Mouse (Mus musculus) CH12F3 (cell line): Measurements from ENCODE around the gene Gm21970.

Source experiments
- in situ Hi-C: fragments of 300-500 bp; cut with MboI; formaldehyde crosslinking; loops from 2 replicates; pipeline ENCODE4 v1.14.3; 2020; ENCODE audit warnings: low sequenced_read_pairs

The Gm21970 gene

GRCm38 (mm10) chr16:91398030-91398429 lies 6.5 kb downstream of the Gm21970 start:
- in situ Hi-C loops, result no loop called here

GRCm38 (mm10) chr16:91398944-91399343 lies 7.4 kb downstream of the Gm21970 start:
- in situ Hi-C loops, result no loop called here

DNA sequence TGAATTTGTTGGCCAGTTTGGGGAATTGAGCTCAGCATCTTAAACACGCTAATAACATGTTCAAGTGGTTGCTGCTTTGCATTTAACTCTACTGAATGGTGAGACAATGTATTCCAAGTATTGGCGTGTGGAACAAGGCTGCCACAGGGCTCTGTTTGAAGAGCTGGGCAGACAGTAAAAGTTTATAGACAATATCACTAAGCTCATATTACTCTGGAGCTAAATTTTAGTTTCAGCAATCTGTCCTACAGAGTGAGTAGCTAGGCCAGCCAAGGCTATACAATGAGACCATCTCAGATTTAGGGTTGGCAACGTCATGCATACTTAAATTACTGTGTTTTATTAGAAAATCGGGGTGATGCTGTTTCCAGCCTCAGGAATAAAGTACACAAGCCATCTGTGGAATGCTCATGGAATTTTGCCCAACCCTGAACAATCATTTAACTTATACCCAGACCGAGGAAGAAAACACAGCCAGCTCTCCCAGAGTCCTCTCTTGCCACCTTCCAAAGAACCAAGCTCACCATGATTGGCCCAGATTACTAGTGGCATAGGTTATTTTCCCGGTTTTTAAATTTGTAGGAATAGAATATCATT lies 10.1 kb downstream of the Gm21970 start:
- in situ Hi-C loops, result no loop called here

GRCm38 (mm10) chr16:91403784-91404183 lies 12.3 kb downstream of the Gm21970 start:
- in situ Hi-C loops, result no loop called here

DNA sequence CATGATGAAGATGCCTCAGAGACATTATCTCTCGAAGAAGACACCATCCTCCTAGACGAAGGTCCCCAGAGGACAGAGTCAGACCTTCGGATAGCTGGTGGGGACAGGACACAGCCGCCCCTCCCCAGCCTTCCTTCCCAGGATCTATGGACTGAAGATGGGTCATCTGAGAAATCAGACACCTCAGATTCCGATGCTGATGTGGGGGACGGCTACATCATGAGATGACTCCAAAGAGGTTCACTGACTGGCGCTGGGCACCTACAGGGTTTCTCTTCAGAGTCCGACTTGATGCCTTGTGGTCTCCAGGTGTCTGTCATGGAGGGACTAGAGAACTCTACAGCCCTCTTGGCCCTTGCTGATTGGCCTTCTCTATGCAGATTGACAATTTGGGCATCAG lies 12.7 kb downstream of the Gm21970 start:
- in situ Hi-C loops, result no loop called here

DNA sequence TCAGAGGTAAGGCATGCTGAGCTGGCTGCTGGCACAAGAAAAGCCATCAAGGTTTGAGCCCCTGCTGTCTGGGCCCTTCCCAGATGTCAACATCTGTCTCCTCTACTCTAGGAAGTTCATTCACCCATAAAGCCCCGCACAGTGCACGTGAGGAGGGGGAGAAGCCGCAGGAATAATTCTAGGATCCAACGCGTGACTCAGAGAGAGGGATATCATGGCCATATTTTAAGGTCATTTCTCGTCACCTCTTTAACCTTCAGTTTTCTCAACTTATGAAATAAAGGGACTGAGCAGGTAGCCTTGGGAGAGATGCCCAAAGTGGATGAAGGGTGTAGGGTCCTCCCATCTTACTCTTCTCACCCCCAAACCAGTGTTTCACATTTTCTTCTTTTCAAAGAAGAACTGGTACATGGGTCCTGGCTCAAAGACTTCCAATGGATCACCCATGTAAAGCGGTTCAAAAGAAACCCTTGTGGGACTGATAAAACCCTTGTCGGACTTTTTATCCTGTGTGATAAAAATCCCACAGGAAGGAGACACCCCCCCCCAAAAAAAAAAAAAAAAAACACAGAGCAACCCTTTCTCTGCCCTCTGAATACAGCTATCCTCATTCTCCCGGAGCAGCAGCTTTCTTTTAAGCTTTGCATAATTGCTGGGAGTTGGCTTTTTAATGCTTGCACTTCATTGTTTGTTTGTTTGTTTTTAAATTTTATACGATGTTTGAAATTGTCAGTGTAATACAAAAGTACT lies 13.5 kb downstream of the Gm21970 start:
- in situ Hi-C loops, result no loop called here

GRCm38 (mm10) chr16:91405640-91406584 lies 14.4 kb downstream of the Gm21970 start, which contains the start of gene Il10rb:
Gene Il10rb, plus strand, starts transcription at chr16:91406164.
- in situ Hi-C loops, result no loop called here

DNA sequence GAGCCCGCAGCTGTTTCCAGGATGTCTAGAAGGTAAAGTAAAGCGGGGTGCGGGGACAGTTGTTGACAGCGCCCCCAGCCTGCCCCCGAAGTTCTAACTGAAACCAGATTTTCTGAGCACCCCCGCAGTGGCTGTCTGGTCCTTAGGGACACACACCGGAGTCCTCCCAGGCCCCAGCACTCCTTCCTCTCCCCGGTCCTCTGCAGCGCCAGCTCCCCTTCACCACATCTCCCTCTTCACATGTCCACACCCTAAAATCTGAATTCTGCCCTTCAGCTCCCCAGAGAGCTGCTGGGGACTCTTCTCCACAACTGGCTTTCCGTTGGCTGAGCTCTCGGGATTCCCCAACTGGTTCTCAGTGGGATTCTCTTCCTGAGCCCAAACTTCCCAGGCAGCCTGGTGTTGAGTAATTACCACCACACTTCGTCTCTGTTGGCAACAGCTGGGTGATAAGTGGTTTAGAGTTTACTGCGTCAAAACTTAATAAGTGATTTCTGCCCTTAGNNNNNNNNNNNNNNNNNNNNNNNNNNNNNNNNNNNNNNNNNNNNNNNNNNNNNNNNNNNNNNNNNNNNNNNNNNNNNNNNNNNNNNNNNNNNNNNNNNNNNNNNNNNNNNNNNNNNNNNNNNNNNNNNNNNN lies 15.2 kb downstream of the Gm21970 start:
- in situ Hi-C loops, result no loop called here

GRCm38 (mm10) chr16:91413102-91413844 lies 21.8 kb downstream of the Gm21970 start:
- in situ Hi-C loops, result no loop called here

DNA sequence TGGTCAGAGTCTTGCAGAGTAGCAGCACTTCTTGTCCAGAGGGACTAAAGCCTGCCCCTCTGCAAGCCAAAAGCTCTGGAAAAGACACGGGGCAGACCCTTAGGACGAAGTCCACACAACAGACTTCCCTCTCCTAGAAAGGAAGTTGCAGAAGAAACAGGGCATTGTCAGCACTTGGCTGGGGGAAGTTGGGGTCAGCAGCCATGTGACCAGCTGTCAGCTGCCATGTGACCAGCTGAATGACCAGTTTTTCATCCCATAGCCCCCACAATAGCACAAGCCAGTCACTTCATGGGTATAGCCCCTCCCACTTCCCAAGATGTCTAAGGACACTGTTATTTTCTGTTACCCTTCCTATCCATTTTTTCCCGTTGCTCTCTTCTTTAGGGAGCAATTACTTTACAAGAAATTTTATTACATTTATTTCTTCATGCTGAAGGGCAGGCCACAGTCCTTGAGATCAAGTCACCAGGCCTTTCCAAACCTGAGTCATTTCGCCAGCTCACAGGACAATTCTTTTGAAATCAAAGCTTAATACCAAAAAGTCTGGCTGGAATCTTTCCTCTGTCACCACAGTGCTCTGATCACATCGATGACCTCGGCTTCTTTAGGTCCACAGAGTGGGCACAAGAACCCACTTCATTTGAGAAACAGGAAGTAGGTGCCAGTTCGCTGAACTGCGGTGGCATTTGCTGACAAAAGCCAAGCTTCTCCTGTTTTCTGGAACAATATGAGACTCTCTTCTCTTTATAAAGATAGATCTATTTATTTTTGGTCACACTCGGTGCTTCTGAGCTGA lies 24.1 kb downstream of the Gm21970 start:
- in situ Hi-C loops, result no loop called here

DNA sequence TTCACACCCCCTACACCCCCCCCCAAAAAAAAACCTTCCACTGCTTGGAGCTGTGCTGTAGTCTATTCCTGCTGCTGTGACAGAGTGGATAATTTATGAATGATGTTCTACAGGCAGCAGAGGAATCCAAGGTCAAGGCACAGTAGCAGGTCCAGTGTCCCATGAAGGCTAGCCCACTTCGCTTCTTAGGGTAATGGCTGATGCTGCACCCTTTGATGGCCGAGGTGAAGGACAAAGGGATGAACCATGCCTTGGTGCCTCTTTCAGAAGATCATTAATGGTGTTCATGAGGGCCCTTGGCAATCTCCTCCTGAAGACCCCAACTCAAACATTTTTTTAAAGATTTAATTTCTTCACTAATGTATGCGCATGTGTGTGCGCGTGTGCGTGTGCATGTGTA lies 24.8 kb downstream of the Gm21970 start:
- in situ Hi-C loops, result no loop called here

DNA sequence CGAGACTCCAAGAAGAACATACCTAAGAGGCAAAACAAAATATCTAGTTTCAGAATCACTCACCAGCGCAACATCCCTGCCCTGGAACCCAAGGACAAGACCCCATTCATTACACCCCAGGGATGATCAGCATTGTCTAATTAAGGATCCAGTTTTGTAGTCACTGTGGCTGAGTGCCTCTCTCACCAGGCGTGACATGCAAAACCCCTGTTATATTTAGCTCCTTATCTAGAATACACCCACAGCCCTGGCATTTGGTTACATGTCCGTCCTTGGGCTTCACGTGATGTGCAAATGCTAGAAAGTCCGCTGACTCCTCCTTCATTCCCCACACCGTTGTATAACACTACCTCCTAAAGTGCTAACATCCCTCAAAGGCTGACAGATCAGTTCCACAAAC lies 25.4 kb downstream of the Gm21970 start:
- in situ Hi-C loops, result no loop called here

DNA sequence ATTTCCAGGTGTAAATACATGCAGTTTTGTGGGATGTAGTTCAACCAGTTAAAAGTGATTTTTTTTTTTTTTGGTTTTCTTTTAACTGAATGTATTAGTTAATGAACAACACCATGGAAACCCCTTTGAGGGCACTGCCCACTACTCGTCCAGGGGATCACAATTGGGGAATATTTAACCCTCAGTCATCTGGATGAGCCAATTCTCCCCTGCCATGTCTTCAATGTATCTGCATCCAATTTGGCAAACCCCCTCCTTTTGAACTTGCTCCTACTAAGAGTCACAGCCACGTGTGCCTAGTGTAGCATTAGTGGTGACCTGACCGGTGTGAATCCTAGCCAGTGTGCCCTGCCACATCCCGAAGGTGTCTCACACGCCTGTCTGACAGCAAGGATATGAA lies 27.0 kb downstream of the Gm21970 start:
- in situ Hi-C loops, result no loop called here

DNA sequence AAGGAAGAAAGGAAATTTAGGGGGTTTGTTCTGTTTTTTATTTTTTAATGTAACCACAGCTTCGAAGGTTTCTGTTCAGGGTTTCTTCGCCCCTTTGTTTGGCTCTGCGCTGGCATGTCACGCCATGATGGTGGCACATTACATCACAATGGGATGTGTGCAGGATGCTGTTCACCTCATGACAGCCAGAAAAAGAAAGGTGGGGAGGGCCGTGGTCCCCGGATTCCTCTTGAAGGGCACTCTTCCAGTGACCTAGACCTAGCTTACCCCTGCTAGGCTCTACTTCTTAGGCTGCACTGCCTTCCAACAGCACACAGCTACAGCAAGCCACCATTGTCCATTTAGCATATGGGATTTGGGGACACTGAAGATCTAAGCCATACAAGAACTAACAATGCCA lies 34.3 kb downstream of the Gm21970 start:
- in situ Hi-C loops, result no loop called here

- in situ Hi-C loops, result no loop called here
Observed at GRCm38 (mm10) chr16:91426586-91426985, 35.1 kb downstream of the Gm21970 start.

DNA sequence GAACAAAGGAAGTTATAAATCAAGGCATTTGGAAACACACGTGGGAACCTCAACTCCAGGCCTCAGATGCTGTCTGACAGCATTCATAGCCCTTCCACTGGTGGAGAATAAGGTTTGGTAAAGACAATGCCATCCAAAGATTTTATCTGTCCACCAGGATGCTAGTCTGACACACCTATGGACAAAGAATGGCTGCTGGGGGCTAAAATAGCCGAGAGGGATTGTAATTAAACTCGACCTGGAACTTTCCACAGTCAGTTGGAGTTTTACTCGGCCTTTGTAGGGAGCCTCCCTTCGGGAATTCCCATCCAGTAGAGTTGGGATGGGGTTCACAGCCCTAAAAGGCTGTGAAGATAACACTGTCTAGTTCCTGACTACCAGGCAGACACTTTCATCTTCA lies 35.9 kb downstream of the Gm21970 start:
- in situ Hi-C loops, result no loop called here

GRCm38 (mm10) chr16:91428259-91428865 lies 36.8 kb downstream of the Gm21970 start:
- in situ Hi-C loops, result no loop called here

DNA sequence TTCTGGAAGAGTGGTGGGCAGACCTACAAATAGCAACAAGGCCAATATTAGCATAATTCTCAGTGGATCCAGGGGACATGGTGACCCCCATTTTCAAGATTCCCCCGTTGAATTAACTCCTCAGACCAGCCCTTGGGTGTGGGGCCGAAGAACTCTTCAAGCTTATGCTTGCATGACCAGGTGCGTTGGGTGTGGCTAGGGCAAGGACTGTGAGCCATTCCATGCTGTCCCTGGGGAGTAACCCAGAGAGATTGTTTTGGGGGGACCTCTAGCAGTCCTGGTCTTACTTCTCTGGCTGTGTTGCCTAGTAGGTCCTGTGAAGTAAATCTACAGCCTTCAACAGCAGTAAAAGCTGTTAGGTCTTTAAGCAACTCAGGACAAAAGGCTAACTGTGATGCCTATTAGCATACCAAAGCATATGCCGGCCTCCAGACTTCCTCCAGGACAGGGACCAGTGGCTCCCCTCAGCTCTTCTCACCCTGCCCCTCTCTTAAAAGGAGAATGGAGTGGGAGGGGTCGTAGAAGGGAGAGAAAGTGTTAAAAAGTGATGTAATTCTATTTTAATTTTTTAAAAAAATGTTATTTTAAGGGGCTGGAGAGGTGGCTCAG lies 41.3 kb downstream of the Gm21970 start:
- in situ Hi-C loops, result no loop called here
